Mouse (Mus musculus): ENCODE results near the gene Mcm6. TPM values are rescaled to one million over a fixed set of nuclear protein-coding genes. Genes with fewer than 3 reads are reported as not detected.

Gene Mcm6
- polyA plus RNA-seq, 1 experiment = 5.1 TPM

GRCm38 (mm10) chr1:128394657-128395056, 35.2 kb upstream of the Mcm6 start:
- no peak overlapping the region for H3K27ac ChIP-seq (ENCODE audit: insufficient read depth, low read length)
- no peak overlapping the region for H3K4me3 ChIP-seq (replicated peaks; ENCODE audit: insufficient read depth, low read depth, low read length)
- DNase-seq = no peak
- no peaks in the 10 kb centered on the region for H3K27me3 ChIP-seq (ENCODE audit: control insufficient read depth, insufficient read depth, low read length)
- 89% methylated on average over 3 of the region's 3 CpGs for WGBS
- no peaks in the 10 kb centered on the region for H3K4me1 ChIP-seq (ENCODE audit: control insufficient read depth, insufficient read depth, low read length)
- TF ChIP-seq POLR2A (IDR thresholded peaks at IDR 0.05; ENCODE audit: borderline replicate concordance, insufficient read depth, low read length) = no peak
- TF ChIP-seq CTCF (IDR thresholded peaks at IDR 0.05; ENCODE audit: borderline replicate concordance, insufficient read depth, low read depth, low read length) = no peak

GRCm38 (mm10) chr1:128392382-128392781, 32.9 kb upstream of the Mcm6 start:
- WGBS = 64% methylated on average over 2 of the region's 2 CpGs
- H3K4me1 ChIP-seq (ENCODE audit: control insufficient read depth, insufficient read depth, low read length) = no peaks in the 10 kb centered on the region
- H3K27me3 ChIP-seq (ENCODE audit: control insufficient read depth, insufficient read depth, low read length) = no peaks in the 10 kb centered on the region
- no peak overlapping the region for H3K27ac ChIP-seq (ENCODE audit: insufficient read depth, low read length)
- no peak overlapping the region for H3K4me3 ChIP-seq (replicated peaks; ENCODE audit: insufficient read depth, low read depth, low read length)
- DNase-seq = no peak
- TF ChIP-seq CTCF (IDR thresholded peaks at IDR 0.05; ENCODE audit: borderline replicate concordance, insufficient read depth, low read depth, low read length) (no peak), POLR2A (IDR thresholded peaks at IDR 0.05; ENCODE audit: borderline replicate concordance, insufficient read depth, low read length) (no peak)

- H3K27me3 ChIP-seq (ENCODE audit: control insufficient read depth, insufficient read depth, low read length) = no peaks in the 10 kb centered on the region
- 97% methylated on average over 7 of the region's 7 CpGs for WGBS
- DNase-seq = no peak
Observed at GRCm38 (mm10) chr1:128386487-128386886, 27.0 kb upstream of the Mcm6 start.

GRCm38 (mm10) chr1:128376841-128377240, 17.4 kb upstream of the Mcm6 start:
- H3K27ac ChIP-seq (ENCODE audit: insufficient read depth, low read length) = no peak overlapping the region
- TF ChIP-seq CTCF (IDR thresholded peaks at IDR 0.05; ENCODE audit: borderline replicate concordance, insufficient read depth, low read depth, low read length) = no peak
- TF ChIP-seq POLR2A (IDR thresholded peaks at IDR 0.05; ENCODE audit: borderline replicate concordance, insufficient read depth, low read length) = no peak
- H3K4me3 ChIP-seq (replicated peaks; ENCODE audit: insufficient read depth, low read depth, low read length) = no peak overlapping the region
- H3K27me3 ChIP-seq (ENCODE audit: control insufficient read depth, insufficient read depth, low read length) = no peaks in the 10 kb centered on the region
- H3K4me1 ChIP-seq (ENCODE audit: control insufficient read depth, insufficient read depth, low read length) = no peaks in the 10 kb centered on the region
- 72% methylated on average over 4 of the region's 4 CpGs for WGBS
- DNase-seq = no peak

More at GRCm38 (mm10) chr1:128386487-128386886, 27.0 kb upstream of the Mcm6 start:
- H3K27ac ChIP-seq (ENCODE audit: insufficient read depth, low read length) = no peak overlapping the region
- H3K4me1 ChIP-seq (ENCODE audit: control insufficient read depth, insufficient read depth, low read length) = no peaks in the 10 kb centered on the region
- TF ChIP-seq CTCF (IDR thresholded peaks at IDR 0.05; ENCODE audit: borderline replicate concordance, insufficient read depth, low read depth, low read length) (no peak), POLR2A (IDR thresholded peaks at IDR 0.05; ENCODE audit: borderline replicate concordance, insufficient read depth, low read length) (no peak)
- H3K4me3 ChIP-seq (replicated peaks; ENCODE audit: insufficient read depth, low read depth, low read length) = no peak overlapping the region

GRCm38 (mm10) chr1:128372143-128372860, 12.8 kb upstream of the Mcm6 start:
- TF ChIP-seq POLR2A (IDR thresholded peaks at IDR 0.05; ENCODE audit: borderline replicate concordance, insufficient read depth, low read length) (no peak), CTCF (IDR thresholded peaks at IDR 0.05; ENCODE audit: borderline replicate concordance, insufficient read depth, low read depth, low read length) (peak; percentile 48; the same call in 1 of the 2 replicates)
- DNase-seq = no peak
- Histone ChIP-seq H3K4me1 (ENCODE audit: control insufficient read depth, insufficient read depth, low read length) (no peaks in the 10 kb centered on the region), H3K27me3 (ENCODE audit: control insufficient read depth, insufficient read depth, low read length) (no peaks in the 10 kb centered on the region; the same call in 1 of the 2 replicates), H3K4me3 (replicated peaks; ENCODE audit: insufficient read depth, low read depth, low read length) (no peak overlapping the region), H3K27ac (ENCODE audit: insufficient read depth, low read length) (no peak overlapping the region)
- WGBS = 49% methylated on average over 7 of the region's 7 CpGs

GRCm38 (mm10) chr1:128368732-128369441, 9.4 kb upstream of the Mcm6 start:
- TF ChIP-seq CTCF (IDR thresholded peaks at IDR 0.05; ENCODE audit: borderline replicate concordance, insufficient read depth, low read depth, low read length) (peak; percentile 20; the same call in 1 of the 2 replicates), POLR2A (IDR thresholded peaks at IDR 0.05; ENCODE audit: borderline replicate concordance, insufficient read depth, low read length) (no peak)
- WGBS = 54% methylated on average over 5 of the region's 5 CpGs
- Histone ChIP-seq H3K27ac (ENCODE audit: insufficient read depth, low read length) (no peak overlapping the region), H3K4me1 (ENCODE audit: control insufficient read depth, insufficient read depth, low read length) (no peaks in the 10 kb centered on the region), H3K4me3 (replicated peaks; ENCODE audit: insufficient read depth, low read depth, low read length) (no peak overlapping the region), H3K27me3 (ENCODE audit: control insufficient read depth, insufficient read depth, low read length) (no peaks in the 10 kb centered on the region; the same call in 1 of the 2 replicates)
- no peak for DNase-seq

- DNase-seq = peak; percentile 66 to 82
- H3K4me3 ChIP-seq (replicated peaks; ENCODE audit: insufficient read depth, low read depth, low read length) = no peak overlapping the region
- no peak for TF ChIP-seq POLR2A (IDR thresholded peaks at IDR 0.05; ENCODE audit: borderline replicate concordance, insufficient read depth, low read length)
- no peak for TF ChIP-seq CTCF (IDR thresholded peaks at IDR 0.05; ENCODE audit: borderline replicate concordance, insufficient read depth, low read depth, low read length)
- H3K4me1 ChIP-seq (ENCODE audit: control insufficient read depth, insufficient read depth, low read length) = no peaks in the 10 kb centered on the region; the same call in 1 of the 2 replicates
- H3K27ac ChIP-seq (ENCODE audit: insufficient read depth, low read length) = no peak overlapping the region
- no peaks in the 10 kb centered on the region for H3K27me3 ChIP-seq (ENCODE audit: control insufficient read depth, insufficient read depth, low read length)
- 1% methylated on average over 2 of the region's 2 CpGs for WGBS
Observed at GRCm38 (mm10) chr1:128360601-128361000, 1.1 kb upstream of the Mcm6 start.
